Mouse (Mus musculus) embryonic facial prominence, embryonic 14.5 days (tissue): ENCODE results near the gene Stk4. TPM values are rescaled to one million over a fixed set of nuclear protein-coding genes. Genes with fewer than 3 reads are reported as not detected.

Experiments used
- ATAC-seq: fragments of 200-750 bp; cut with Nextera tagmentation; 2 replicates; pipeline ENCODE4 v1.8.0; 2017; ENCODE audit warnings: low read depth, moderate number of reproducible peaks, moderate TSS enrichment
- DNase-seq: peaks from one replicate; pipeline ENCODE4 v3.0.0-alpha.2; 2015; ENCODE audit warnings: low spot score
- H3K27ac ChIP-seq: fragments of 300-500 bp; sonication (generic); replicated peaks from 2 replicates; pipeline ENCODE4 v1.5.1; 2014; ENCODE audit warnings: low read depth, mild to moderate bottlenecking, low read length, moderate library complexity
- H3K27me3 ChIP-seq: fragments of 300-500 bp; sonication (generic); replicated peaks from 2 replicates; pipeline ENCODE4 v1.6.1; 2014; ENCODE audit warnings: low read length; ENCODE audit not compliant: control insufficient read depth, insufficient read depth
- H3K36me3 ChIP-seq: fragments of 300-500 bp; sonication (generic); 2 replicates; pipeline ENCODE4 v1.6.1; 2014; ENCODE audit warnings: low read length, mixed read lengths; ENCODE audit not compliant: control insufficient read depth, insufficient read depth
- H3K4me1 ChIP-seq: fragments of 300-500 bp; sonication (generic); 2 replicates; pipeline ENCODE4 v1.6.1; 2014; ENCODE audit warnings: antibody characterized with exemption, low read length; ENCODE audit not compliant: control insufficient read depth, insufficient read depth
- H3K4me2 ChIP-seq: fragments of 300-500 bp; sonication (generic); 2 replicates; pipeline ENCODE4 v1.6.1; 2014; ENCODE audit warnings: low read depth, mild to moderate bottlenecking, low read length, moderate library complexity, mixed read lengths
- H3K4me3 ChIP-seq: fragments of 300-500 bp; sonication (generic); 2 replicates; pipeline ENCODE4 v1.5.1; 2014; ENCODE audit warnings: low read depth, mild to moderate bottlenecking, low read length
- H3K9ac ChIP-seq: fragments of 300-500 bp; sonication (generic); 2 replicates; pipeline ENCODE4 v1.6.1; 2014; ENCODE audit warnings: low read depth, mild to moderate bottlenecking, low read length, moderate library complexity, mixed read lengths
- H3K9me3 ChIP-seq: fragments of 300-500 bp; sonication (generic); 2 replicates; pipeline ENCODE4 v1.6.1; 2016; ENCODE audit warnings: low read length; ENCODE audit not compliant: control insufficient read depth
- WGBS: fragments of 180-500 bp; shearing (Covaris S2); extraction: QIAGEN DNeasy Blood & Tissue Kit; methylation state at CpG from one replicate; pipeline ENCODE4 v1.1.7; 2014; 5-methylcytosine and 5-hydroxymethylcytosine counted together
- polyA plus RNA-seq: library from polyadenylated mRNA; unstranded; fragments of >200 nt; fragmentation: Nextera tagmentation; extraction: Ambion mirVana; gene quantifications from 2 replicates; pipeline ENCODE4 v1.2.1, GENCODE M21; 2014

Stk4 gene
- polyA plus RNA-seq, 1 experiment from 2014 or later, result 24.4 TPM

DNA sequence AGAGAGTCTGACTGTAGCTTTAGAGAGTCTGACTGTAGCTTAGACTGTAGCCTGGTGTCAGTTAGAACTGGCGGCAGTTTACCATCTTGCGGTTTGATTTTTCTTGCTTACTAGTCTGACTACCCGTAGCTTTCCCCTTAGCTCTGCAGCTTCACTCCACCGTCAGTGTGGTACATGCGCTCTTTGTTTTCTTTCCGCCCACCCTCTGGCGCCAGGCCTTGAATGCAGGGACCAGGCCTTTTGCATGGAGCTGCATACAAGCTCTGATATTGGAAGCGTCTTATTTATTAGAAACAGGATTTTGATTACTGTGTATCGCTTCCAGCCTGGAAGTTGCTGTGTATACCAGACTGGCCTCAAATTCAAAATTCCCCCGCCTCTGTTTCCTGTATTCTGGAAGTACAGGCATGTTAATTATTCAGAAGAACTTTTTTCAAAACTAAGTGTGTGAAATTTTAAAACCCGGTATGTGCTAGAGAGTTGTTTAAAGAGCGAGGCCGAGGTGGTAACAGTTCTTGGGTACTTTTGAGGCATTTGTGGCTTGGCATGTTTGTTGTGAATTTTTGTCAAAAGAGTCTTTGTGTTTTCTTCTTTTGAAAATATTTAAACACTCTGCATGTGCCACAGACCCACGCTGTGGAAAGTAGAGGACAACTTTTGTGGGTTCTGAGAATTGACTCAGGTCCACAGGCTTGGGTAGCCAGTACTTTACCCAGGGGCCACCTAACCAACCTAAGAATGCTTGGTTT is 36.3 kb downstream of the Stk4 start:
- DNase-seq (peak; percentile 27), ATAC-seq (no peak)
- Histone ChIP-seq H3K36me3 (peaks cover 11% of the 10 kb centered on the region; the same call in 1 of the 2 replicates), H3K27me3 (no peaks in the 10 kb centered on the region), H3K4me1 (peaks cover 20% of the 10 kb centered on the region), H3K9ac (no peak overlapping the region), H3K4me2 (no peak overlapping the region), H3K9me3 (no peaks in the 10 kb centered on the region), H3K4me3 (no peak overlapping the region), H3K27ac (peak overlapping the region; percentile 56)
- 71% methylated on average over 14 of the region's 14 CpGs for WGBS

DNA sequence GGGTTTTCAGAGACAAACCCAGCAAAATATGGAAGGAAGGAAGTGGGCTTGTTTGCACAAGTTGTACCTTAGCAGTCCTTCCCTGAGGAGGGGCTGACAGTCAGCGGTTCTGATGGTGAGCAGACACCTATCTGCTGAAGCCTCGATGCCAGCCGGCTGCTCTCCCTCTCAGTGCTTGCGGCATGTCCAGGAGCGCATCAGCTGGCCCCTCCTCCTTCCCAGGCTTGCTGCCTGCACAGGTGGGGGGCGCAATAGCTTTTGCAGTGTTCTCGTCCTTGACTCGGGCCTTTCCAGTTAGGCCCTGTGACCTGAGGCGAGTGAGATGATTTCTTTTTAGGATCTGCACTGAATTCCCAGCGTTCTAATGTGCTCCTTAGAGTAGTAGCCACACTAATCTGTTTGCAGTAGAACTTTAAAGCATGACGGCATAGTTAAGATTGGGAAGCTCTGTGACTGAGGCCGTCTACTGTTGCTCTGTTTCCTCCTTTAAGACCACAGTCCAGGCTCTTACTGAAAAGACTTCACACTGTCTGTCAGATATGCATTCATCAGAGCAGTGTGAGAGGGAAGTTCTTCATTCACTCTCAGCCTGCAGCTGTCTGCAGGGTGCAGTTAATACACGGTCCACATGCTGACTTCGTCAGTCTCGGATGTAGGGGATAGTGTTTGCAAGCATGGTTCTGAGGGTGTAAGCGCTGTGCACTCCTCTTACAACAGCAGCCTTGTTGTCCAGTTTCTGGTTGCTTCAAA is 37.2 kb downstream of the Stk4 start:
- Histone ChIP-seq H3K27me3 (no peaks in the 10 kb centered on the region), H3K36me3 (peaks cover 8% of the 10 kb centered on the region; the same call in 1 of the 2 replicates), H3K4me3 (no peak overlapping the region), H3K4me2 (no peak overlapping the region), H3K4me1 (peaks cover 20% of the 10 kb centered on the region), H3K9me3 (no peaks in the 10 kb centered on the region), H3K27ac (peak overlapping the region; percentile 56), H3K9ac (0 out of 2 replicates have a peak overlapping the region, but pooled peaks have one; percentile 14)
- 74% methylated on average over 16 of the region's 16 CpGs for WGBS
- peak; percentile 8 for DNase-seq
- no peak for ATAC-seq

DNA sequence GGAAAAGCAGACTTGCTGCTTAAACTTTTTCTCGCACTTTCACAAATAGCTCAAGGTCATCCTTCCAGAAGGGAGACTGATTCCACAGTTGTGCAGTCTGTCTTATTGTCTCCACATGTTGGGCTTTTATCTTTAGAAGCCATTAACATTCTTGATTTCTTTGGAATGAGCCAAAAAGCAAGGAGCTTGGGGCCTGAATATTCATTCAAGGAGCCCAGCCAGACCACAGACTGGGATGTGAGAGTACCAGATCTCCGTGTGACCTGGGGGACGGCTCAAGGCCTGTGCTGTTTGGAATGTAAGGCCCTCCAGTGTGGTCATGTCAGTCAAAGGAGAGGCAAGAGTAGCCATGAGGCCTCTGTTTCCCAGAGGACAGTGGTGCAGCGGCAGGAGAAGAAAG is 38.4 kb downstream of the Stk4 start:
- no peaks in the 10 kb centered on the region for H3K27me3 ChIP-seq
- H3K4me3 ChIP-seq, result no peak overlapping the region
- peaks cover 20% of the 10 kb centered on the region for H3K4me1 ChIP-seq
- no peak overlapping the region for H3K4me2 ChIP-seq
- no peak overlapping the region for H3K9ac ChIP-seq
- DNase-seq (peak; percentile 82), ATAC-seq (peak; percentile 69)
- peak overlapping the region; percentile 69; the same call in 1 of the 2 replicates for H3K27ac ChIP-seq
- 0 out of 2 replicates have a peak, but pooled peaks cover 4% of the 10 kb centered on the region for H3K36me3 ChIP-seq
- H3K9me3 ChIP-seq, result no peaks in the 10 kb centered on the region
- 44% methylated on average over 4 of the region's 4 CpGs for WGBS

DNA sequence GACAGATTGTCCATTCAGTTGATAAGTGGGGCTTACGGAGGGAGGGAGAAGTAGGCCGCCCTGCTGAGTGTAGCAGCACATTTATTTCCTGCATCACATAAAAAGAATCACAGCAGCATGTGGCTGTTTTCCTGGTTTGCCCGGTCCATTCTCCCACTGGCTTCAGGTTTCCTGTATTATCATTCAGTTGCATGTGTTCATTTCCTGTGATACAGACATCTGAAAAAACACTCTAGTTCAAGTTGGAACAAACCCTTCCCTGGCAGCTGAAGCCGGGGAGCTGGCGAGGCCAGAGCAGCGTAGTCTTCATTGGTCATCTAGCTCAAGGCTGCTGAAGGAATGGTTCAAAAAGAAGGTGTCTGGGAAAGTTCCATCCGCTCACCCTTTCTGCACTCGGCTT is 41.4 kb downstream of the Stk4 start:
- H3K4me2 ChIP-seq, result no peak overlapping the region
- H3K27ac ChIP-seq, result no peak overlapping the region
- no peaks in the 10 kb centered on the region for H3K9me3 ChIP-seq
- peaks cover 20% of the 10 kb centered on the region for H3K4me1 ChIP-seq
- no peaks in the 10 kb centered on the region for H3K27me3 ChIP-seq
- 84% methylated on average over 8 of the region's 8 CpGs for WGBS
- H3K9ac ChIP-seq, result no peak overlapping the region
- no peak for ATAC-seq
- no peak overlapping the region for H3K4me3 ChIP-seq
- 0 out of 2 replicates have a peak, but pooled peaks cover 4% of the 10 kb centered on the region for H3K36me3 ChIP-seq
- no peak for DNase-seq

GRCm38 (mm10) chr2:164114051-164114450 is 43.9 kb downstream of the Stk4 start:
- Histone ChIP-seq H3K4me2 (no peak overlapping the region), H3K9me3 (no peaks in the 10 kb centered on the region), H3K27me3 (no peaks in the 10 kb centered on the region), H3K27ac (no peak overlapping the region), H3K4me3 (no peak overlapping the region), H3K4me1 (0 out of 2 replicates have a peak, but pooled peaks cover 3% of the 10 kb centered on the region), H3K36me3 (peaks cover 12% of the 10 kb centered on the region), H3K9ac (no peak overlapping the region)
- no peak for ATAC-seq
- 93% methylated on average over 6 of the region's 6 CpGs for WGBS
- no peak for DNase-seq

DNA sequence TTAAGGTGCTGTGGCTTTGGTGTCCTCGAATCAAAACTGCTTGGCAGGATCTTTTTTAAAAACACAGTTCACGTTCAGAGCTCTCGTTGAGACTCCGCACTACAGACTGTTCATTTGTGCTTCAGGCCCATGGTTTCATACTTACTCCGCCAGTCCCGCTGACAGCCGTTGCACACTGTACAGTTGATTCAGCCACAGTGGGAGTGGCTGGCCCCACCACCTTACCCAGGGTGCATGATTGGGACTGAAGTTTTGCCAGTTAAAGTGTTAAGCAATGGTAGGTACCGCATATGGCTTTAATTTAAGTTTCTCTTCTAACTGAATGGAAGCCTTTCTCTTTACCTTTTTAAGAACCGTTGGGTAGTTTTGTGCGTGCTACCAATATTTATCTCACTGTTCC is 45.4 kb downstream of the Stk4 start:
- Histone ChIP-seq H3K36me3 (peaks cover 26% of the 10 kb centered on the region), H3K9ac (no peak overlapping the region), H3K4me3 (no peak overlapping the region), H3K27ac (peak overlapping the region; percentile 24; the same call in 1 of the 2 replicates), H3K27me3 (no peaks in the 10 kb centered on the region), H3K9me3 (no peaks in the 10 kb centered on the region), H3K4me1 (no peaks in the 10 kb centered on the region), H3K4me2 (no peak overlapping the region)
- WGBS, result 56% methylated on average over 10 of the region's 10 CpGs
- peak; percentile 57; the same call in 1 of the 2 replicates for ATAC-seq
- peak; percentile 41 for DNase-seq

- WGBS, result 96% methylated on average over 6 of the region's 6 CpGs
- ATAC-seq, result no peak
These were observed 49.4 kb downstream of the Stk4 start for GRCm38 (mm10) chr2:164119503-164119902.

GRCm38 (mm10) chr2:164123169-164123766 is 53.1 kb downstream of the Stk4 start:
- Histone ChIP-seq H3K36me3 (peaks cover 35% of the 10 kb centered on the region), H3K27me3 (no peaks in the 10 kb centered on the region), H3K4me3 (no peak overlapping the region), H3K4me2 (no peak overlapping the region), H3K9me3 (no peaks in the 10 kb centered on the region), H3K4me1 (no peaks in the 10 kb centered on the region), H3K9ac (no peak overlapping the region), H3K27ac (no peak overlapping the region)
- WGBS, result 85% methylated on average over 5 of the region's 5 CpGs
- ATAC-seq (no peak), DNase-seq (no peak)

More at GRCm38 (mm10) chr2:164119503-164119902, 49.4 kb downstream of the Stk4 start:
- Histone ChIP-seq H3K4me3 (no peak overlapping the region), H3K4me1 (no peaks in the 10 kb centered on the region), H3K4me2 (no peak overlapping the region), H3K27me3 (no peaks in the 10 kb centered on the region), H3K36me3 (peaks cover 41% of the 10 kb centered on the region), H3K27ac (no peak overlapping the region), H3K9ac (no peak overlapping the region), H3K9me3 (no peaks in the 10 kb centered on the region)
- no peak for DNase-seq
